Mouse (Mus musculus) myocyte (in vitro differentiated cells): ENCODE data around the gene Snrpb. TPM values are rescaled to one million over a fixed set of nuclear protein-coding genes. Genes with fewer than 3 reads are reported as not detected.
A peak's percentile ranks its signal among the peaks of the same experiment; 100 is the strongest.

Source experiments
- H3K27me3 ChIP-seq: one replicate; pipeline ENCODE4 v1.6.1; 2011; ENCODE audit not compliant: control insufficient read depth, insufficient read depth, insufficient read length
- H3K36me3 ChIP-seq: one replicate; pipeline ENCODE4 v1.6.1; 2011; ENCODE audit not compliant: control insufficient read depth, insufficient read depth
- H3K4me2 ChIP-seq: one replicate; pipeline ENCODE4 v1.6.1; 2011; ENCODE audit warnings: low read depth, control low read depth
- H3K4me3 ChIP-seq: one replicate; pipeline ENCODE4 v1.5.1; 2011; ENCODE audit warnings: mild to moderate bottlenecking, control low read depth, moderate library complexity
- H3K79me2 ChIP-seq: one replicate; pipeline ENCODE4 v1.6.1; 2011; ENCODE audit not compliant: control insufficient read depth, insufficient read depth
- H3ac ChIP-seq: one replicate; pipeline ENCODE4 v1.6.1; 2011; ENCODE audit not compliant: control insufficient read depth, insufficient read length
- CEBPB ChIP-seq: IDR thresholded peaks from 2 replicates; pipeline ENCODE4 v1.6.1; 2011; ENCODE audit warnings: mild to moderate bottlenecking, moderate library complexity; ENCODE audit not compliant: poor library complexity, insufficient read depth, severe bottlenecking
- E2F4 ChIP-seq: IDR thresholded peaks from one replicate; pipeline ENCODE4 v1.6.1; 2011; ENCODE audit warnings: mild to moderate bottlenecking, control low read depth, moderate library complexity; ENCODE audit not compliant: insufficient read depth
- MAX ChIP-seq: IDR thresholded peaks from one replicate; pipeline ENCODE4 v1.6.1; 2011; ENCODE audit warnings: low read depth, mild to moderate bottlenecking, control low read depth
- MYOD1 ChIP-seq, 3 experiments: IDR thresholded peaks; one replicate each; pipeline ENCODE4 v1.6.1; 2011; ENCODE audit warnings: control low read depth in 2 of 3, low read depth in 2 of 3, mild to moderate bottlenecking in 2 of 3, moderate library complexity in 1 of 3; ENCODE audit not compliant: insufficient read length in 2 of 3, control insufficient read depth in 1 of 3
- MYOG ChIP-seq, 3 experiments: IDR thresholded peaks; one replicate each; pipeline ENCODE4 v1.6.1; 2011; ENCODE audit warnings: control low read depth in 2 of 3, low read depth in 2 of 3, mild to moderate bottlenecking in 2 of 3; ENCODE audit not compliant: insufficient read length in 2 of 3, control insufficient read depth in 1 of 3, insufficient read depth in 1 of 3
- POLR2A ChIP-seq: IDR thresholded peaks from one replicate; pipeline ENCODE4 v1.6.1; 2011; ENCODE audit warnings: low read depth, mild to moderate bottlenecking, control low read depth, moderate library complexity; ENCODE audit not compliant: insufficient read length
- POLR2AphosphoS2 ChIP-seq: IDR thresholded peaks from one replicate; pipeline ENCODE4 v1.6.1; 2011; ENCODE audit warnings: low read depth, control low read depth; ENCODE audit not compliant: insufficient read length
- REST ChIP-seq: IDR thresholded peaks from one replicate; pipeline ENCODE4 v1.6.1; 2011; ENCODE audit warnings: mild to moderate bottlenecking, control low read depth, moderate library complexity; ENCODE audit not compliant: insufficient read depth, insufficient read length
- SRF ChIP-seq: IDR thresholded peaks from one replicate; pipeline ENCODE4 v1.6.1; 2011; ENCODE audit warnings: low read depth; ENCODE audit not compliant: control insufficient read depth, insufficient read length
- TCF12 ChIP-seq: IDR thresholded peaks from one replicate; pipeline ENCODE4 v1.6.1; 2011; ENCODE audit warnings: mild to moderate bottlenecking, control low read depth; ENCODE audit not compliant: poor library complexity, insufficient read depth, severe bottlenecking
- TCF3 ChIP-seq: IDR thresholded peaks from one replicate; pipeline ENCODE4 v1.6.1; 2011; ENCODE audit warnings: low read depth, control low read depth; ENCODE audit not compliant: insufficient read length
- USF1 ChIP-seq: IDR thresholded peaks from one replicate; pipeline ENCODE4 v1.6.1; 2011; ENCODE audit warnings: low read depth, mild to moderate bottlenecking, control low read depth, moderate library complexity
- polyA plus RNA-seq: library from polyadenylated mRNA; unstranded; fragments of >200 nt; fragmentation: generic; extraction: Trizol; gene quantifications from one replicate; pipeline ENCODE4 v1.2.1, GENCODE M21; 2012; ENCODE audit warnings: missing spikeins

Gene Snrpb
- polyA plus RNA-seq: 526 TPM

GRCm38 (mm10) chr2:130178706-130179506 lies at the start of gene Snrpb:
Snrpb (minus strand) TSS chr2:130179403.
- Histone ChIP-seq H3K4me2 (peak within 1 kb of the TSS; percentile 90), H3K27me3 (no peaks in the 10 kb centered on the region), H3K36me3 (peaks cover 19% of the 10 kb centered on the region), H3K4me3 (peak within 1 kb of the TSS; percentile 70), H3K79me2 (peaks cover 43% of the 10 kb centered on the region), H3ac (peak within 1 kb of the TSS; percentile 82)
- TF ChIP-seq USF1 (peak; percentile 87), MYOG (IDR thresholded peaks at IDR 0.05; ENCODE audit: control insufficient read depth in 1 of 3, insufficient read depth in 1 of 3, insufficient read length in 2 of 3, low read depth in 2 of 3) (no peak), MYOD1 (IDR thresholded peaks at IDR 0.05; ENCODE audit: control insufficient read depth in 1 of 3, insufficient read length in 2 of 3, low read depth in 2 of 3) (peak in 1 of 3 experiments; percentile 6), SRF (no peak), POLR2AphosphoS2 (peak; percentile 64), REST (no peak), CEBPB (no peak), TCF3 (no peak), TCF12 (no peak), MAX (no peak), E2F4 (peak; percentile 43), POLR2A (peak; percentile 88)

GRCm38 (mm10) chr2:130211581-130211980 lies 32.4 kb upstream of the Snrpb start:
- no peak overlapping the region for H3K4me2 ChIP-seq
- no peaks in the 10 kb centered on the region for H3K79me2 ChIP-seq
- H3K36me3 ChIP-seq: no peaks in the 10 kb centered on the region
- no peak overlapping the region for H3K4me3 ChIP-seq
- H3ac ChIP-seq: no peak overlapping the region
- no peaks in the 10 kb centered on the region for H3K27me3 ChIP-seq
- no peak for TF ChIP-seq E2F4
- TF ChIP-seq MAX: no peak
- TF ChIP-seq POLR2A: no peak
- no peak for TF ChIP-seq CEBPB
- TF ChIP-seq MYOD1 (IDR thresholded peaks at IDR 0.05; ENCODE audit: control insufficient read depth in 1 of 3, insufficient read length in 2 of 3, low read depth in 2 of 3): no peak
- TF ChIP-seq SRF: no peak

GRCm38 (mm10) chr2:130209636-130210035 lies 30.4 kb upstream of the Snrpb start:
- no peak for TF ChIP-seq MYOG (IDR thresholded peaks at IDR 0.05; ENCODE audit: control insufficient read depth in 1 of 3, insufficient read depth in 1 of 3, insufficient read length in 2 of 3, low read depth in 2 of 3)
- TF ChIP-seq CEBPB: no peak
- no peak for TF ChIP-seq USF1
- TF ChIP-seq E2F4: no peak
- no peak for TF ChIP-seq MAX
- no peak for TF ChIP-seq SRF
- no peak for TF ChIP-seq MYOD1 (IDR thresholded peaks at IDR 0.05; ENCODE audit: control insufficient read depth in 1 of 3, insufficient read length in 2 of 3, low read depth in 2 of 3)
- Histone ChIP-seq H3K27me3 (no peaks in the 10 kb centered on the region), H3K4me2 (no peak overlapping the region), H3K4me3 (no peak overlapping the region), H3K79me2 (no peaks in the 10 kb centered on the region), H3ac (no peak overlapping the region), H3K36me3 (no peaks in the 10 kb centered on the region)

GRCm38 (mm10) chr2:130207996-130208395 lies 28.8 kb upstream of the Snrpb start:
- Histone ChIP-seq H3K4me3 (no peak overlapping the region), H3K79me2 (no peaks in the 10 kb centered on the region), H3K4me2 (no peak overlapping the region), H3K36me3 (no peaks in the 10 kb centered on the region), H3K27me3 (no peaks in the 10 kb centered on the region), H3ac (no peak overlapping the region)
- TF ChIP-seq USF1 (no peak), SRF (no peak), MYOD1 (IDR thresholded peaks at IDR 0.05; ENCODE audit: control insufficient read depth in 1 of 3, insufficient read length in 2 of 3, low read depth in 2 of 3) (no peak)

GRCm38 (mm10) chr2:130207376-130207775 lies 28.2 kb upstream of the Snrpb start:
- H3K27me3 ChIP-seq: no peaks in the 10 kb centered on the region
- no peak overlapping the region for H3ac ChIP-seq
- H3K4me2 ChIP-seq: no peak overlapping the region
- no peaks in the 10 kb centered on the region for H3K79me2 ChIP-seq
- no peak for TF ChIP-seq SRF
- no peak for TF ChIP-seq MYOD1 (IDR thresholded peaks at IDR 0.05; ENCODE audit: control insufficient read depth in 1 of 3, insufficient read length in 2 of 3, low read depth in 2 of 3)
- no peak for TF ChIP-seq POLR2AphosphoS2
- TF ChIP-seq REST: no peak
- TF ChIP-seq TCF3: no peak
- TF ChIP-seq MAX: no peak
- no peak for TF ChIP-seq MYOG (IDR thresholded peaks at IDR 0.05; ENCODE audit: control insufficient read depth in 1 of 3, insufficient read depth in 1 of 3, insufficient read length in 2 of 3, low read depth in 2 of 3)
- no peak for TF ChIP-seq TCF12
- no peak for TF ChIP-seq CEBPB
- TF ChIP-seq USF1: no peak
- TF ChIP-seq POLR2A: no peak
- no peak for TF ChIP-seq E2F4
- no peak overlapping the region for H3K4me3 ChIP-seq
- H3K36me3 ChIP-seq: no peaks in the 10 kb centered on the region
